Mouse (Mus musculus) ES-Bruce4 (cell line): Measurements from ENCODE around the gene Tpi1.

Experiments
- CTCF ChIP-seq: IDR thresholded peaks from one replicate; pipeline ENCODE4 v1.8.1; 2011; ENCODE audit warnings: low read depth, low read length
- POLR2A ChIP-seq: IDR thresholded peaks from one replicate; pipeline ENCODE4 v1.8.1; 2011; ENCODE audit warnings: low read length; ENCODE audit not compliant: insufficient read depth

- TF ChIP-seq POLR2A, result no peak
- no peak for TF ChIP-seq CTCF
Measured at GRCm38 (mm10) chr6:124796200-124796599, 17.9 kb downstream of the Tpi1 start.
